Mouse (Mus musculus): ENCODE data around the gene Olfml3. TPM values are rescaled to one million over a fixed set of nuclear protein-coding genes. Genes with fewer than 3 reads are reported as not detected.

Gene Olfml3
- total and polyA plus RNA-seq, 2 experiments from 2014 or later: 6.4 to 7.9 TPM

GRCm38 (mm10) chr3:103718728-103719127 is 19.1 kb downstream of the Olfml3 start:
- no peak for DNase-seq
- Histone ChIP-seq H3K9ac (no peak overlapping the region), H3K4me1 (ENCODE audit: insufficient read depth) (0 out of 2 replicates have a peak, but pooled peaks cover 8% of the 10 kb centered on the region), H3K9me3 (ENCODE audit: low read length) (no peaks in the 10 kb centered on the region), H3K36me3 (ENCODE audit: insufficient read depth) (no peaks in the 10 kb centered on the region), H3K27me3 (ENCODE audit: insufficient read depth, low read length) (no peaks in the 10 kb centered on the region), H3K4me3 (ENCODE audit: low read depth, low read length) (no peak overlapping the region), H3K27ac (ENCODE audit: low read depth, low read length) (no peak overlapping the region), H3K4me2 (ENCODE audit: low read depth) (no peak overlapping the region)
- TF ChIP-seq CTCF (IDR thresholded peaks at IDR 0.05; ENCODE audit: low read depth): no peak
- WGBS: 84% methylated on average over 4 of the region's 4 CpGs
- ATAC-seq: no peak

GRCm38 (mm10) chr3:103716774-103717760 is 20.7 kb downstream of the Olfml3 start:
- Histone ChIP-seq H3K4me3 (ENCODE audit: low read depth, low read length) (no peak overlapping the region), H3K9me3 (ENCODE audit: low read length) (no peaks in the 10 kb centered on the region), H3K4me1 (ENCODE audit: insufficient read depth) (0 out of 2 replicates have a peak, but pooled peaks cover 8% of the 10 kb centered on the region), H3K27ac (ENCODE audit: low read depth, low read length) (no peak overlapping the region), H3K4me2 (ENCODE audit: low read depth) (no peak overlapping the region), H3K27me3 (ENCODE audit: insufficient read depth, low read length) (no peaks in the 10 kb centered on the region), H3K9ac (no peak overlapping the region), H3K36me3 (ENCODE audit: insufficient read depth) (no peaks in the 10 kb centered on the region)
- WGBS: 55% methylated on average over 15 of the region's 15 CpGs
- peak; percentile 40; the same call in 1 of the 2 replicates for ATAC-seq
- DNase-seq: no peak
- TF ChIP-seq CTCF (IDR thresholded peaks at IDR 0.05; ENCODE audit: low read depth): no peak

- 24% methylated on average over 11 of the region's 11 CpGs for WGBS
- H3K9ac ChIP-seq: no peak overlapping the region
- H3K4me3 ChIP-seq (ENCODE audit: low read depth, low read length): no peak overlapping the region
- H3K4me2 ChIP-seq (ENCODE audit: low read depth): no peak overlapping the region
- 0 out of 2 replicates have a peak, but pooled peaks cover 8% of the 10 kb centered on the region for H3K4me1 ChIP-seq (ENCODE audit: insufficient read depth)
- no peak overlapping the region for H3K27ac ChIP-seq (ENCODE audit: low read depth, low read length)
- DNase-seq: peak; percentile 16
- no peak for TF ChIP-seq CTCF (IDR thresholded peaks at IDR 0.05; ENCODE audit: low read depth)
- ATAC-seq: peak; percentile 43; the same call in 1 of the 2 replicates
- no peaks in the 10 kb centered on the region for H3K27me3 ChIP-seq (ENCODE audit: insufficient read depth, low read length)
- no peaks in the 10 kb centered on the region for H3K36me3 ChIP-seq (ENCODE audit: insufficient read depth)
- no peaks in the 10 kb centered on the region for H3K9me3 ChIP-seq (ENCODE audit: low read length)
Measured at GRCm38 (mm10) chr3:103715762-103716693, 21.8 kb downstream of the Olfml3 start.

- no peak overlapping the region for H3K4me3 ChIP-seq (ENCODE audit: low read depth, low read length)
- H3K36me3 ChIP-seq (ENCODE audit: insufficient read depth): no peaks in the 10 kb centered on the region
- WGBS: 87% methylated on average over 8 of the region's 8 CpGs
- H3K9me3 ChIP-seq (ENCODE audit: low read length): no peaks in the 10 kb centered on the region
- H3K9ac ChIP-seq: no peak overlapping the region
- no peak overlapping the region for H3K27ac ChIP-seq (ENCODE audit: low read depth, low read length)
- no peak overlapping the region for H3K4me2 ChIP-seq (ENCODE audit: low read depth)
- DNase-seq (no peak), ATAC-seq (no peak)
- H3K27me3 ChIP-seq (ENCODE audit: insufficient read depth, low read length): no peaks in the 10 kb centered on the region
- H3K4me1 ChIP-seq (ENCODE audit: insufficient read depth): 0 out of 2 replicates have a peak, but pooled peaks cover 8% of the 10 kb centered on the region
- TF ChIP-seq CTCF (IDR thresholded peaks at IDR 0.05; ENCODE audit: low read depth): no peak
Measured at GRCm38 (mm10) chr3:103714942-103715341, 22.9 kb downstream of the Olfml3 start.

GRCm38 (mm10) chr3:103714236-103714875 is 23.4 kb downstream of the Olfml3 start:
- ATAC-seq (no peak), DNase-seq (no peak)
- WGBS: 77% methylated on average over 7 of the region's 7 CpGs

GRCm38 (mm10) chr3:103712196-103712595 is 25.6 kb downstream of the Olfml3 start:
- H3K4me2 ChIP-seq (ENCODE audit: low read depth): no peak overlapping the region
- H3K9me3 ChIP-seq (ENCODE audit: low read length): no peaks in the 10 kb centered on the region
- no peak overlapping the region for H3K4me3 ChIP-seq (ENCODE audit: low read depth, low read length)
- H3K4me1 ChIP-seq (ENCODE audit: insufficient read depth): 0 out of 2 replicates have a peak, but pooled peaks cover 6% of the 10 kb centered on the region
- TF ChIP-seq CTCF (IDR thresholded peaks at IDR 0.05; ENCODE audit: low read depth): no peak
- H3K27me3 ChIP-seq (ENCODE audit: insufficient read depth, low read length): no peaks in the 10 kb centered on the region
- H3K9ac ChIP-seq: no peak overlapping the region
- no peak overlapping the region for H3K27ac ChIP-seq (ENCODE audit: low read depth, low read length)
- H3K36me3 ChIP-seq (ENCODE audit: insufficient read depth): no peaks in the 10 kb centered on the region
- DNase-seq (no peak), ATAC-seq (no peak)
- 100% methylated on average over 4 of the region's 4 CpGs for WGBS

More at GRCm38 (mm10) chr3:103714236-103714875, 23.4 kb downstream of the Olfml3 start:
- Histone ChIP-seq H3K4me3 (ENCODE audit: low read depth, low read length) (no peak overlapping the region), H3K9me3 (ENCODE audit: low read length) (no peaks in the 10 kb centered on the region), H3K27me3 (ENCODE audit: insufficient read depth, low read length) (no peaks in the 10 kb centered on the region), H3K4me2 (ENCODE audit: low read depth) (no peak overlapping the region), H3K27ac (ENCODE audit: low read depth, low read length) (no peak overlapping the region), H3K4me1 (ENCODE audit: insufficient read depth) (0 out of 2 replicates have a peak, but pooled peaks cover 8% of the 10 kb centered on the region), H3K36me3 (ENCODE audit: insufficient read depth) (no peaks in the 10 kb centered on the region), H3K9ac (no peak overlapping the region)
- TF ChIP-seq CTCF (IDR thresholded peaks at IDR 0.05; ENCODE audit: low read depth): no peak

Measured in forebrain, postnatal 0 days (tissue).